Mouse (Mus musculus) frontal cortex, adult 2 months (tissue): ENCODE data around the gene Slc22a23. TPM values are rescaled to one million over a fixed set of nuclear protein-coding genes. Genes with fewer than 3 reads are reported as not detected.
A peak's percentile ranks its signal among the peaks of the same experiment; 100 is the strongest.
"Not testable (repeated sequence)": the region's sequence is repeated elsewhere in the genome, so short reads cannot be mapped to it uniquely, and the experiment has no call there.

Source experiments
- DNase-seq, 2 experiments: peaks; one replicate each; pipeline ENCODE4 v3.0.0; 2022; ENCODE audit warnings: low spot score in 1 of 2; ENCODE audit errors: extremely low spot score in 1 of 2
- polyA plus RNA-seq: library from polyadenylated mRNA; depleted of rRNA; stranded (reverse); fragments of >200 nt; gene quantifications from 2 replicates; pipeline ENCODE4 v1.2.3, GENCODE M21; 2012; rRNA removed

Slc22a23 gene
- 41.0 and 44.9 TPM in 2 replicates for polyA plus RNA-seq

DNA sequence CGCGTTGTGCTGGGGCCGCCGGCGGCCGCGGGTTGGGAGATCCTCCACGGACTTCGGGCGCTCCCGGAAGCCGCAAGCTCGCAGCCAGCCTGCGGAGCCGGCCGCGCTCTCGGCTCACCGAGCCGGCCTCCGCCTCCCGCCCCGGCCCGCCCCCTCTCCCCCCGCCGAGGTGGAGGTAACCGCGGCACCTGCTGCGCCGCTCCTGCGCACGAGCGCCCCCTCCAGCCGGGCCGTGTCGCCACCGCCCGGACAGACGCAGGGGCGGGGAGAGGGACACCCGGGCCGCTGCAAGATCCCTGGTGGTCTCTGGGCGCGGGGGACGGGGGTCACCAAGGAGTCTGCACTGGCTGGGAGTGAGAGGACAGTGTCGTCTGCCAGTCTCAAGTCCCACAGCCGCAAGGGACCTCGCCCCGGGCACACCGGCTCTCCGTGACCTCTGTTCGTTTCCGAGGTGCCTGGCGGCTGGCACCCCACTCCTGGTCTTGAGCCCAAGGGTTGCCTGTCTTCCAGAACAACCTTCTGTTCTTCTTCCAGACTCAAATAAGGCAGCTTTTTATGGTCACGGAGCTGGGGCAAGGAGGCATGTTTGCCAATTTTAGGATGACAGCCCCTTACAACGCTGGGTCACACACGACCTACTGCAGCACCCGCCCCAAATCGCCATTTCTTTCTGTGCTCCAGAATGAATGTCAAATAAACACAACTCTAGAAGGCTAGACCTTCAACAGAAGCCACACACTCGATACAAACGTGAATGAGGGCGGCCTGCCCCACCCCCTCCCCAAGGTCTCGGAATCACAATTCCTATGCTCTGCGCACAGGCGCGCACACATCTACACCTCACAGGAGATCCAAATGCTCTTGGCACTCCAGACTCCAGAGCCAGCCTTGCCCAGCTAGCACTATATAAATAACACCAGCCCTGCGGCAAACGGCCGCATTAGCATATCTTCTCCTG is at the start of gene Slc22a23:
TSS of gene Slc22a23 (minus strand) at position 55 of the 958 bp plus-strand sequence.
- peak; percentile 58 to 74 for DNase-seq

- DNase-seq, result not testable (repeated sequence)
These were observed 49.3 kb upstream of the Slc22a23 start for GRCm38 (mm10) chr13:34394305-34394704.

GRCm38 (mm10) chr13:34392376-34392775 is 47.4 kb upstream of the Slc22a23 start:
- no peak for DNase-seq

DNA sequence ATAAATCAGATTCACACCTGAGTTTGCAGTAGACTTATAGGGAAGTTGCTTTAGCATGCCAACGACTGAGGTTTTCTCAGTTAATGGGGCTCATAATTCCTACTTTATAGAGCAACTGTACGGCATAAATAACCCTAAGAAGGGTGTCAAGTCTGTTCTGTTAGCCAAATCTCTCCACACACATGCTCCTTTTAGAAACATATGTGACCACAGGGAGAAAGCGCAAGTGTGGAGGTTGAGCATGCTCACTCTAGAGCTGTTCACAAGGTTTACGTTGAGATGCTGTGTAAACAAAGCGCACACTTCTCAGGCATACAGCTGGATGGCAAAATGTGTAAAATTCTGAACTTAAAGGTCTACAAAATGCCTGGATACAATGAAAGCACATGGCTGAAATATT is 43.2 kb upstream of the Slc22a23 start:
- no peak for DNase-seq

DNA sequence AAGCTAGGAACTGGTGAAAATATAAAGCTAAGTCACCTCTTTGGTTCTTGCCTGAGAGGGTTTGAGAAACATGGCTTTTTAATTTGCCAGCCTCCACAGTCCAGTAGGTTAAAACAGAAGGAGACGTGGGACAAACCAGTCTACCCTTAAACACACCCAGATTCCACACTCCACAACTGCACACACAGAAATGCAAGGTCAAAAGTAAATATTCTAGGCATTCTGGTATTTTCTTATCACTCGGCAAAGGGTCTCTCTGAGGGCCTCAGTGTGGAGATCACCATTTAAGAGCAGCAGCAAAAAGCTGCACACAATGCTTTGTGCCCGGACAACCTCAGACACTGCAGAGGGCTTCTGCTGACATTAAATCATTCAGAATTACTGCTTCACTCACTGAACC is 38.4 kb upstream of the Slc22a23 start:
- no peak for DNase-seq

- no peak for DNase-seq
These were observed 33.9 kb upstream of the Slc22a23 start for GRCm38 (mm10) chr13:34378926-34379325.

DNA sequence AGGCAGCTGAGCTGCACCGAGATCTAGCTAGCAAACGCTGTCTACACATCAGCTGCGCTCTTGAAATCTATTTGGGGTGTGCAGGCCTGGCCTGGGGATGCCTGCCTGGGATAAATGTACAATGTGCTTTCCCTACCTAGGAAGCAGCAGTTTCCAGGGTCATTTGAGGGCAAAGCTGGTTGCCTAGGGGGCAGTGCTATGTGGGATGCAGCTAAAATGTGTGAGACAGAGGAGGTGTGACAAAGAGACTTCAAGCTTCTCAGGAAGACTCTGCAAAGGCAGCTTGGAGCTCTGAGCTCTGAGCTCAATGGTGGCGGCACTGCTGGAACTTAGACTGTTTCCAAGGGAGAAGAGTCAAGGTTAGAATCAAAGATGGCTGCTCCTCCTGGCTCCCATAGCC is 30.2 kb upstream of the Slc22a23 start:
- DNase-seq, result peak; percentile 57 to 59

GRCm38 (mm10) chr13:34372870-34373478 is 28.0 kb upstream of the Slc22a23 start:
- DNase-seq, result no peak

- peak; percentile 24 to 35 for DNase-seq
These were observed 27.2 kb upstream of the Slc22a23 start for GRCm38 (mm10) chr13:34371951-34372869.

GRCm38 (mm10) chr13:34370281-34370825 is 25.4 kb upstream of the Slc22a23 start:
- DNase-seq, result no peak

- DNase-seq, result no peak
These were observed 20.2 kb upstream of the Slc22a23 start for GRCm38 (mm10) chr13:34365226-34365625.

DNA sequence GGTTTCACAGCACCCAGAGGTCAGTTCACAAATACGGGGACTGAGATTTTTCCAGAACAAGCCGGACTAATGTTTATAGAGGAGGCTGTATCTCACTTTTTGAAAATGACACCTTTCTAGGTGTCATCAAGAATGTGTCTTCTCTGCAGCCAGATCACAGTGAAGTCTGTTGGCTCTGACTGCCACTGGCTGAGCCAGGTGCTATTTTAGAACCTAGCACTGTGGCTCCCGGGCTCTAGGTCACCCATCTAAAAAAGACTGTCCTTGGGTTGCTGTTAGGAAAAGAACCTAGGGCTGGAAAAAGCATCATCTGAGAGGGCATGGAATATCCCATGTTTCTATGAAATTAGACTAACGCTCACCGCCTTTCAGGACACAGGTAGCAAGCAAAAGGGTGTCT is 10.7 kb upstream of the Slc22a23 start:
- no peak for DNase-seq

GRCm38 (mm10) chr13:34354830-34355624 is 10.0 kb upstream of the Slc22a23 start:
- no peak for DNase-seq

DNA sequence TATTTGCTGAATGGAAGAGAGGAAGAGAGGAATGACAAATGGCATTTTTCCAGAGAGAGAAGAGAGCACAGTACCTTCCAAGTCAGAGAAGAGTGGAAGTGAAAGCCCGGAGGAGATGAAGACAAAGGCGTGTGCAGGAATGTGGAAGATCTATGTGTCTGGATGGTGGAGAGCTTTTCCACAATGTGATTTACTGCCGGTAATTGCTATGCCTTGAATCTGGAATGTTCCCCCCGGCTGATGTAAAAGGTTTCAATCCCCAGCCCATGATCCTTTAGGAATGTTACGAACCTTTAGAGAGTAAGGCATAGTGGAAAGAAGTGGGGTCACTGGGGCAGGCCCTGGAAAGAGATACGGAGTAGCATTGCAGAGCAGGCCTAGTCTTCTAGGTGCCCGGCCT is 8.3 kb upstream of the Slc22a23 start:
- DNase-seq, result no peak

DNA sequence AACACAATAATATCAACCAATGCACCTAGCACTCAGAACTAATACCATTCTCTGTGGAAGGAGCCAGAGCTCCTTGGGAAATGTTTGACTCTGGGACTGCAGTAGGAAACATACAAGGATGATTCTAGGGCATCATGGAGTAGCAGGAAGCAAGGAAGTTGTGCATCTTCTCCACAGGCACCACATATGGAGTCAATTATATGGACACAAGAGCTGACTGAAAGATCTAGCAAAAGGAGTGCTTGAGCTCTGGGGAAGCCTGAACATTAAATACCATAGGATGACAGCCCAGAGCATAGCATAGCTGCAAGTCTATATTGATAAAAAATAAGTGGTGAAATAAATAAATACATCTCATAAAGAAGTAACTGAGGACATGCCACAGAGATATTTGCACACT is 6.5 kb upstream of the Slc22a23 start:
- no peak for DNase-seq

- DNase-seq, result no peak
These were observed 3.2 kb upstream of the Slc22a23 start for GRCm38 (mm10) chr13:34347960-34348889.

DNA sequence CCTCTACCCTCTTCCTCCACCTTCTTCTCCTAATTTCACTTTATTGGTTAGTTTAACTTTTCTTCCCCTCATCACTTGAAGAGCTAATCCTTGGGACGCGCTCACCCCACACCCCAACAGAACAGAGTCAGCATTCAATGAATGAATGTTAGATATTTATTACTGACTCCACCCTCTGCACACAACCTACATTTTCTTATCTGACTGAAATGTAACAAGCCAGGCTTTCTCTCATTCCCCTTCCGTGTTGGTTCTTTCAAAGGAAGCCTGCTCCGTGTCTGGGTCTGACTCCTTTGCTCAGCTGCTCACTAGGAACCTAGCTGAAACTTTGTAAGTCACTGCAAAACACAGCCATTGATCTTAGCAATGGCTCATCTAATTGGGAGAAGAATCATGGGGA is 1.8 kb upstream of the Slc22a23 start:
- DNase-seq, result no peak

DNA sequence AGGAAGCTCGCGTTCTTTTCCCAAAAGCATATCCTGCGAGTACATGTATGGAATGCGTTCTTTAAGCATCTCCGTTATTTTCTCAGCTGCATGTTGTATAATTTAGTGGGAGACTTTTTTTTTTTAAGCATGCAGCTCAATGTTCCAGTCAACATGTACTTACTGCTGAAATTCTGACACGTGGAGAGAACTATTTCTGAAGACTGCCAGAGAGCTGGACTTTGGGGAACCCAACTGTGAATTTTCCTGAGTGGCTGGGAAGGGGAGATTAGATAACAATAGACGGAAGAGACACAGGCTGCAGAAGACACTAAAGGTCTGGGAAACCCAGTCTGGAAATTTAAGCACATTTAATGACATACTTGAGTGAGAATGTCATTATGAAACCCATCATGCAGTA is 1.3 kb upstream of the Slc22a23 start:
- DNase-seq, result no peak
